Comparison of ENCODE assay signal across 27 mouse cellular contexts in the genomic region with DNA sequence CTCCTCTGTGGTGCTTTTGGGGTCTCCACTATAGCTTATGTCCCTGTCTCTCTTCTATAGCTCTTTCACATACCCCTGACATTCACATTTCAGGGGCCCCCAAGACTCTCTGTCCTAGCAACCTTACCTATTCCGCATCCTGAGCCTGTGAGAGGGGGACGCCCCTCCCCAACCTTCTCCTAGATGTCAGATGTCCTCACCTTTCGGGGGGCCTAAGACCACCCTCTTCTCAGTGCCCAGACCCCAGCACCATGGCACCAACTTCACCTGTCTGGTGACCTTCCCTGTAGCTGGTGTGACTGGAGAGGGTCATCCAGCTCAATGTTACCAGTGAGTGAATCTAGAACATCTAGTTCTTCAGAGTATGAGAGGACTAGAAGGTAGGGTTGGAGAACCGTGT. TPM values are rescaled to one million over a fixed set of nuclear protein-coding genes. Genes with fewer than 3 reads are reported as not detected.
"Had no signal": no experiment of that assay in that cellular context is flagged by ENCODE, and none has a peak within 500 bp of the region (broad histone marks: within the 10 kb centered on the region; RNA-seq: fewer than 3 reads in every experiment).

No protein-coding gene starts in this region.

- H3K4me3 ChIP-seq: heart, embryonic 12.5 days; hindbrain, embryonic 13.5 days; hindbrain, embryonic 15.5 days; kidney, embryonic 15.5 days; left cerebral cortex, adult 2 months; limb, embryonic 10.5 days; limb, embryonic 12.5 days; liver, embryonic 13.5 days; liver, embryonic 15.5 days had no signal

- H3K27me3 ChIP-seq: heart, embryonic 12.5 days; hindbrain, embryonic 13.5 days; hindbrain, embryonic 15.5 days; kidney, embryonic 15.5 days; limb, embryonic 12.5 days; liver, embryonic 13.5 days; liver, embryonic 15.5 days had no signal

- H3K9me3 ChIP-seq: heart, embryonic 12.5 days; hindbrain, embryonic 13.5 days; hindbrain, embryonic 15.5 days; kidney, embryonic 15.5 days; limb, embryonic 10.5 days; limb, embryonic 12.5 days; liver, embryonic 13.5 days; liver, embryonic 15.5 days had no signal

- H3K36me3 ChIP-seq: heart, embryonic 12.5 days; hindbrain, embryonic 13.5 days; hindbrain, embryonic 15.5 days; kidney, embryonic 15.5 days; limb, embryonic 10.5 days; limb, embryonic 12.5 days; liver, embryonic 13.5 days; liver, embryonic 15.5 days had no signal

- DNase-seq: gastrocnemius, postnatal 14 days; gastrocnemius, postnatal 36 days; heart, adult 18-20 months; heart, postnatal 10 days; heart, postnatal 36 days; kidney, adult 11 months; kidney, adult 2 months; kidney, adult 9 months; kidney, postnatal 14 days; kidney, postnatal 36 days; layer of hippocampus, adult 9-11 months; layer of hippocampus, postnatal 36 days; liver; liver, embryonic 13.5 days had no signal

- H3K27ac ChIP-seq: hindbrain, embryonic 13.5 days; hindbrain, embryonic 15.5 days; hindbrain, postnatal 0 days; kidney, embryonic 15.5 days; kidney, postnatal 0 days; left cerebral cortex, adult 2 months; limb, embryonic 10.5 days; limb, embryonic 12.5 days; liver, embryonic 13.5 days; liver, embryonic 15.5 days had no signal

- H3K4me1 ChIP-seq: heart, embryonic 12.5 days; hindbrain, embryonic 13.5 days; hindbrain, embryonic 15.5 days; kidney, embryonic 15.5 days; limb, embryonic 10.5 days; limb, embryonic 12.5 days; liver, embryonic 13.5 days; liver, embryonic 15.5 days had no signal

- H3K9ac ChIP-seq: heart, embryonic 12.5 days; hindbrain, embryonic 13.5 days; hindbrain, embryonic 15.5 days; kidney, embryonic 15.5 days; limb, embryonic 12.5 days; liver, embryonic 13.5 days; liver, embryonic 15.5 days had no signal

RNA-seq across cellular contexts. Expression of gene Siglecf, which starts 6.7 kb away (rescaled TPM):
- total RNA-seq: gastrocnemius, adult 18-20 months; gastrocnemius, adult 8-10 months; gastrocnemius, postnatal 14 days; gastrocnemius, postnatal 36 days; heart, adult 18-20 months; heart, adult 8-10 months; heart, postnatal 10 days; heart, postnatal 36 days; hindbrain, postnatal 0 days had no signal
